ENCODE assay signal across 8 mouse cellular contexts in genomic region chr3:103715762-103716693, GRCm38 (mm10). TPM values are rescaled to one million over a fixed set of nuclear protein-coding genes. Genes with fewer than 3 reads are reported as not detected.
DNase-seq lines count a peak whose midpoint lies in the region; ATAC-seq lines count a peak whose summit lies in the region.

No protein-coding gene starts in this region.

- H3K36me3 ChIP-seq in heart, embryonic 10.5 days: no peaks in the 10 kb centered on the region
- H3K36me3 ChIP-seq in forebrain, embryonic 14.5 days (ENCODE audit: control insufficient read depth, insufficient read depth, low read length): no peaks in the 10 kb centered on the region

- peak; percentile 51 to 56 for DNase-seq in heart, adult 18-20 months
- no peak for DNase-seq in heart, embryonic 10.5 days (ENCODE audit: low spot score)
- DNase-seq in adipocyte (ENCODE audit: low spot score): peak; percentile 73
- peak; percentile 54 for DNase-seq in forebrain, embryonic 14.5 days (ENCODE audit: low spot score)
- DNase-seq in kidney, postnatal 10 days: peak; percentile 87
- DNase-seq in naive thymus-derived CD4-positive, alpha-beta T cell, adult 2 months (ENCODE audit: low read depth): peak; percentile 25
- no peak for DNase-seq in cerebellum, adult 9-10 months
- no peak for DNase-seq in T-cell, adult 2 months (ENCODE audit: low spot score)

- no peak overlapping the region for H3K27ac ChIP-seq in heart, embryonic 10.5 days
- no peak overlapping the region for H3K27ac ChIP-seq in forebrain, embryonic 14.5 days (ENCODE audit: low read depth, low read length)

- H3K4me1 ChIP-seq in heart, embryonic 10.5 days: peaks cover 14% of the 10 kb centered on the region; the same call in 1 of the 2 replicates
- H3K4me1 ChIP-seq in forebrain, embryonic 14.5 days (ENCODE audit: control insufficient read depth, insufficient read depth, low read length): peaks cover 3% of the 10 kb centered on the region; the same call in 1 of the 2 replicates

- 67% methylated on average over 11 of the region's 11 CpGs for WGBS in heart, embryonic 10.5 days
- WGBS in forebrain, embryonic 14.5 days: 31% methylated on average over 11 of the region's 11 CpGs

- ATAC-seq in forebrain, embryonic 14.5 days: no peak

- H3K9ac ChIP-seq in forebrain, embryonic 14.5 days (ENCODE audit: low read length): no peak overlapping the region

- H3K9me3 ChIP-seq in heart, embryonic 10.5 days: no peaks in the 10 kb centered on the region
- H3K9me3 ChIP-seq in forebrain, embryonic 14.5 days (replicated peaks; ENCODE audit: control insufficient read depth, low read length): no peaks in the 10 kb centered on the region

- no peak overlapping the region for H3K4me2 ChIP-seq in forebrain, embryonic 14.5 days (ENCODE audit: low read length)

- H3K4me3 ChIP-seq in heart, embryonic 10.5 days: no peak overlapping the region
- H3K4me3 ChIP-seq in forebrain, embryonic 14.5 days (ENCODE audit: low read depth, low read length): no peak overlapping the region

- no peaks in the 10 kb centered on the region for H3K27me3 ChIP-seq in heart, embryonic 10.5 days (ENCODE audit: insufficient read depth, poor library complexity, severe bottlenecking)
- H3K27me3 ChIP-seq in forebrain, embryonic 14.5 days (replicated peaks; ENCODE audit: control insufficient read depth, insufficient read depth, low read length): no peaks in the 10 kb centered on the region

RNA-seq across cellular contexts. Expression of gene Olfml3, which starts 21.8 kb away (rescaled TPM):
- total RNA-seq in heart, adult 18-20 months (2021): 1 to 10 TPM; 4.3 to 5.3 TPM
- polyA plus RNA-seq in heart, embryonic 10.5 days (2016; fragmentation: Nextera tagmentation; extraction: Ambion mirVana): 14.1 and 15.4 TPM in 2 replicates
- 5.6 and 6.3 TPM in 2 replicates for polyA plus RNA-seq in forebrain, embryonic 14.5 days (2014; fragmentation: Nextera tagmentation; extraction: Ambion mirVana)

RNA-seq across cellular contexts. Expression of gene Gm10964, which starts 23.1 kb away (rescaled TPM):
- total RNA-seq in heart, adult 18-20 months (2021): not detected
- polyA plus RNA-seq in heart, embryonic 10.5 days (2016; fragmentation: Nextera tagmentation; extraction: Ambion mirVana): not detected in 2 replicates
- polyA plus RNA-seq in forebrain, embryonic 14.5 days (2014; fragmentation: Nextera tagmentation; extraction: Ambion mirVana): not detected in 2 replicates

Comparison
In these comparisons a context has a peak if more than half of its experiments do, and no peak if none do; other contexts are left out.
1. DNase-seq: peak in heart, adult 18-20 months (2 of 2), adipocyte (single experiment), forebrain, embryonic 14.5 days (single experiment), kidney, postnatal 10 days (single experiment) and naive thymus-derived CD4-positive, alpha-beta T cell, adult 2 months (single experiment); none in heart, embryonic 10.5 days (single experiment), cerebellum, adult 9-10 months (single experiment) and T-cell, adult 2 months (single experiment).